Mouse (Mus musculus): Measurements from ENCODE around the gene Sdhb. TPM values are rescaled to one million over a fixed set of nuclear protein-coding genes. Genes with fewer than 3 reads are reported as not detected.

Sdhb gene
- polyA plus RNA-seq, 1 experiment from 2014 or later, result 448 TPM

DNA sequence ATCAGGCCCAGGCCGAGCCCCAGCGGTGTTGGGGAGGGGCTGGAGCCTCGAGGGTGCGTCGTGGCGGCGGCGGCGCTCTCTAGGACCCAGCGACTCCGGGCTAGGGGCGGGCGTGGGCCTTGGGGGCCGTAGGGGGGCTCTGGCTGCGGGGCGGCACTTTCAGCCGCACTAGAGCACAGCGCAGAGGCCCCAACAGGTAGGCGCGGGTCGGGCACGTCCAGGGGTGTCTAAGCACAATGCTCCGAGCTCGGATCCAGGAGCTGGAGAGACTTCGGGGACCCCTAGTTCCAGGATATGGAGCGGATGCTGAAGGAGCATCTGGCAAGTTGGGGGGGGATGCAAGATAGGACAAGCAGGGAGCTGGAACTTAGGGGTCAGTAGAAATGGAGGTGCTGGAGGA is 49.5 kb downstream of the Sdhb start:
- Histone ChIP-seq H3K4me2 (peak overlapping the region; percentile 74), H3K4me3 (replicated peaks) (peak overlapping the region; percentile 61), H3K36me3 (peaks cover 52% of the 10 kb centered on the region), H3K4me1 (peaks cover 28% of the 10 kb centered on the region), H3K27me3 (no peaks in the 10 kb centered on the region), H3K9ac (peak overlapping the region; percentile 66), H3K9me3 (replicated peaks) (no peaks in the 10 kb centered on the region), H3K27ac (peak overlapping the region; percentile 86)
- peak; percentile 70 for ATAC-seq (replicated peaks; ENCODE audit: low FRiP score)
- 0% methylated on average over 25 of the region's 26 CpGs for WGBS

DNA sequence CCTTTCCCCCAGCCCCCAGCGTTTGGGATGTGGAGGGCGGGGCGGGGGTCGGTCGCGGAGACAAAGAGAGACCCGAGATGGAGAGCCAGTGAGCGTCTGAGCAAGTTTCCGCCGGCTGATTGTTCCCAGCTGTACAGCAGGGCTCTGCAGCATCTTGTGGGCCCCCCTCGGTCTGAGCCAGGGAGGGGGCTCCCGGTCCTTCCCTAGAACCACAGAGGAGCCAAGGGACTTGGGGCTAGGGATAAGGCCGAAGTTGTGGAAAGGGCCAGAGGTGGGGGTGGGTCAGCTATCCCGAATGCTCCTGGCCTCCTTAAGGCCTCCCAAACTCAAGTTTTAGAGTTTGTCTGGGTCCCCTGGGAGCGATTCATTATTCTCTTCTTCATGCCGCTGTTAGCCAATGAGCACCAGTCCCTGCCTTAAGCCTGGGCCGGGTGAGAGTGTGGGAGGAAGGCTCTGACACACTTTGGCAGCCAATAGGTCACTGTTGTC is 50.0 kb downstream of the Sdhb start:
- Histone ChIP-seq H3K9me3 (replicated peaks) (no peaks in the 10 kb centered on the region), H3K4me1 (peaks cover 28% of the 10 kb centered on the region), H3K27me3 (no peaks in the 10 kb centered on the region), H3K9ac (peak overlapping the region; percentile 66), H3K4me2 (peak overlapping the region; percentile 74), H3K36me3 (peaks cover 52% of the 10 kb centered on the region), H3K4me3 (replicated peaks) (peak overlapping the region; percentile 61), H3K27ac (peak overlapping the region; percentile 86)
- ATAC-seq (replicated peaks; ENCODE audit: low FRiP score), result peak; percentile 52
- WGBS, result under 1% methylated on average over 17 of the region's 17 CpGs

DNA sequence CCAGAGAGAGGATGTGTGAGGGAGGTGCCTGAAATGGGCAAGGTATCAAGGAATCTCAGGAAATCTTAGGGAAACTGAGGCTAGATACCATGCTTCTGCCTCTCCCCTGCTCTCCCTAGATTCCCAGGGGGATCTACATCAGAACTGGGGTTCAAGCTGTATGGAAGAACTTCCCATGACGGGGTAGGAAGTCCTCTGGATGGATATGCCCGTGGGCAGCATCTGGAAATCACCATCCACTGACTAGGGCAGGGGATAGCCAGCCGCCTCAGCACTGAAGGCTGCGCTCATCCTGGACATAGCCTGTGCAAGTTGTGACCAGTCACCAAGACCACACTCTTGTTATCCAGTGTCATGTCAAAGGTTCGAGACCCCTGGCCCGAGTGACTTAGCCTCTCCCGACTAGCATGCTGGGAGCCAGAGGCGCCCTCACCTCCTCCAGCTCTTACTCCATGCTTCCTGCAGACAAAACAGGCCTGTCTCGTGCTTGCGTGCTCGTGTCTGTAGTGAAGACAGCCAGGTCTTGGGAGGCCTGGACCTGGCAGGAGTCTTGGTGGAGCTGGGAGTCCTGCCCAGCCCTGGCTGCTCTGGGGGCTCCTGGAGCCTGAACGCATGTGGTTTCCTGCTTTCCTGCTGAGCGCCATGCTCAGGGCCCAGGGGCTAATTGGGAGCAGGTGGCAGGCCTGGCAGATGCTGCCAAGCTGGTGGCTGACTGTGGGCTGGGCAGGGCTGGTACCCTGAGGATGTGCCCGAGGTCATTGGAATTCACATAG is 50.7 kb downstream of the Sdhb start:
- Histone ChIP-seq H3K9ac (peak overlapping the region; percentile 66), H3K27me3 (no peaks in the 10 kb centered on the region), H3K4me3 (replicated peaks) (peak overlapping the region; percentile 61), H3K9me3 (replicated peaks) (no peaks in the 10 kb centered on the region), H3K4me2 (peak overlapping the region; percentile 74), H3K27ac (peak overlapping the region; percentile 86), H3K36me3 (peaks cover 52% of the 10 kb centered on the region), H3K4me1 (peaks cover 36% of the 10 kb centered on the region)
- 40% methylated on average over 14 of the region's 14 CpGs for WGBS
- ATAC-seq (replicated peaks; ENCODE audit: low FRiP score), result no peak

DNA sequence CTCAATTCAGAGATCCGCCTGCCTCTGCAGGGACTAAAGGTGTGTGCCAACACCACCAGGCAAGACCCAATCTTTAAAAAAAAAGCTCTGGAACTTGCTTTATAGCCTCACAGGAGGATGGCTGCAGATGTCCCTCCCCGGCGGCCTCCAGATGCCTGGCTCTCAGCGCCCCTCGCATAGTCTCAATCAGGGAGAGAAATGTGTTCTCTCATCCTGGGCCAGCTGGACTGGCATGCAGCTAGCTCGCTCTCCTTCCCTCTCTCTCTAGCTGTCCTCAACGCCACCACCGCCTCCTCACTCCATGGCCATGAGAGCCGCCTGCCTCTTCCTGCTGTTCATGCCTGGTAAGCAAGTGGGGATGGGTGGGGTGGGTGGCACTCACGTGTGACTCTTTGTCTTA is 51.6 kb downstream of the Sdhb start:
- H3K4me3 ChIP-seq (replicated peaks), result no peak overlapping the region
- peak overlapping the region; percentile 22; the same call in 1 of the 2 replicates for H3K9ac ChIP-seq
- 80% methylated on average over 10 of the region's 10 CpGs for WGBS
- peaks cover 43% of the 10 kb centered on the region for H3K4me1 ChIP-seq
- no peaks in the 10 kb centered on the region for H3K9me3 ChIP-seq (replicated peaks)
- H3K4me2 ChIP-seq, result peak overlapping the region; percentile 74
- H3K36me3 ChIP-seq, result peaks cover 54% of the 10 kb centered on the region
- ATAC-seq (replicated peaks; ENCODE audit: low FRiP score), result no peak
- H3K27ac ChIP-seq, result no peak overlapping the region
- H3K27me3 ChIP-seq, result no peaks in the 10 kb centered on the region

DNA sequence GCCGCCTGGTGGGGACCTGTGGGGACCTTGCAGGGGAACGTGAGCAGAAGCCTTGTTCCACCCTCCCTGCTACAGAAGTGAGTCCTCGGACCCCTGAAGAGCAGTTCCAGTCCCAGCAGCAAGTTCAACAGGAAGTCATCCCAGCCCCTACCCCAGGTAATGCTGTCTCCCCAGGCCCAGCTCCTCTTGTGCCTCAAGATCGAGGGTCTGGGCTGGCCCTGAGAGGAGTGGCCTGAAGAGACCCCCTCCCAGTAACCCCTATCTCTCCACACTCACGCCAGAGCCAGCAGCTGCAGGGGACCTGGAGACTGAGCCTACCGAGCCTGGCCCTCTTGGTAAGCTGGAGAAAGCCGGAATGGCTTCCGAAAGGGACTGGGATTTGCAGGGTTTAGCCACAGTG is 53.1 kb downstream of the Sdhb start:
- Histone ChIP-seq H3K9ac (no peak overlapping the region), H3K4me1 (peaks cover 49% of the 10 kb centered on the region), H3K36me3 (peaks cover 63% of the 10 kb centered on the region), H3K9me3 (replicated peaks) (no peaks in the 10 kb centered on the region), H3K4me3 (replicated peaks) (no peak overlapping the region), H3K27ac (no peak overlapping the region), H3K4me2 (no peak overlapping the region), H3K27me3 (no peaks in the 10 kb centered on the region)
- no peak for ATAC-seq (replicated peaks; ENCODE audit: low FRiP score)
- WGBS, result 80% methylated on average over 8 of the region's 8 CpGs

DNA sequence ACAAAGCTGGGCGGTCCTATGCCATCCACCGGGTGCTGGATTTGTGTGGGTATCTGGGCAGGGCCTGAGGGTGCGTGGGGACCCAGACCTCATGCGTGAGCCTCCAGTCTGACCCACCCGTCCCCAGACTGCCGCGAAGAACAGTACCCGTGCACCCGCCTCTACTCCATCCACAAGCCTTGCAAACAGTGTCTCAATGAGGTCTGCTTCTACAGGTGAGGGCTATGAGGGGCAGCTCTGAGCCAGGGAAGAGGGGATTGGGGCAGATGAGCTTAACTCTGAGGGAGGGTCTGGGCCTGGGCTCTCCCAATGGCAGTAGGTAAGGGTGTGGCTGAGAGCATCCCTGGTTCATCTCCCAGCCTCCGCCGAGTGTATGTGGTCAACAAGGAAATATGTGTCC is 53.9 kb downstream of the Sdhb start:
- no peak for ATAC-seq (replicated peaks; ENCODE audit: low FRiP score)
- WGBS, result 93% methylated on average over 11 of the region's 11 CpGs
- H3K27me3 ChIP-seq, result no peaks in the 10 kb centered on the region
- no peak overlapping the region for H3K4me3 ChIP-seq (replicated peaks)
- H3K9me3 ChIP-seq (replicated peaks), result no peaks in the 10 kb centered on the region
- no peak overlapping the region for H3K9ac ChIP-seq
- H3K4me2 ChIP-seq, result no peak overlapping the region
- H3K27ac ChIP-seq, result no peak overlapping the region
- peaks cover 51% of the 10 kb centered on the region for H3K4me1 ChIP-seq
- H3K36me3 ChIP-seq, result peaks cover 70% of the 10 kb centered on the region

DNA sequence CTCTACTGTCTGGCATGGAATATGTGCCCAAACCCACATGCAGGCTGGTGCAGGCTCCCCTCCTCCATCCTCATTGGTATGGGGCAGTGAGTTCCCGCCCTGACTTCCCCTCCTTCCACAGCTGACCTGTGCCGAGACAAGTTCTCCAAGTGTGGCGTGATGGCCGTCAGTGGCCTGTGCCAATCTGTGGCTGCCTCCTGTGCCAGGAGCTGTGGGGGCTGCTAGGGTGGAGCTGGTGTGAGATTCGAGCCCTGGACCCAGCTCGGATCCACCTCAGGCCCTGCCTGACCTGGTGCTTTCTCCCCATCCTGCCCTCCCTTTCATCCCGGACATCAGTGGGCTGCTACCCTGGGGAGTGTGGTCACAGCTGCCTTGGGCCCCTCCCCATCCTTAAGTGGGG is 54.4 kb downstream of the Sdhb start:
- H3K4me2 ChIP-seq, result no peak overlapping the region
- ATAC-seq (replicated peaks; ENCODE audit: low FRiP score), result no peak
- no peaks in the 10 kb centered on the region for H3K27me3 ChIP-seq
- H3K9me3 ChIP-seq (replicated peaks), result no peaks in the 10 kb centered on the region
- no peak overlapping the region for H3K4me3 ChIP-seq (replicated peaks)
- H3K9ac ChIP-seq, result no peak overlapping the region
- H3K36me3 ChIP-seq, result peaks cover 75% of the 10 kb centered on the region
- peaks cover 51% of the 10 kb centered on the region for H3K4me1 ChIP-seq
- 68% methylated on average over 7 of the region's 7 CpGs for WGBS
- H3K27ac ChIP-seq, result 0 out of 2 replicates have a peak overlapping the region, but pooled peaks have one; percentile 6

DNA sequence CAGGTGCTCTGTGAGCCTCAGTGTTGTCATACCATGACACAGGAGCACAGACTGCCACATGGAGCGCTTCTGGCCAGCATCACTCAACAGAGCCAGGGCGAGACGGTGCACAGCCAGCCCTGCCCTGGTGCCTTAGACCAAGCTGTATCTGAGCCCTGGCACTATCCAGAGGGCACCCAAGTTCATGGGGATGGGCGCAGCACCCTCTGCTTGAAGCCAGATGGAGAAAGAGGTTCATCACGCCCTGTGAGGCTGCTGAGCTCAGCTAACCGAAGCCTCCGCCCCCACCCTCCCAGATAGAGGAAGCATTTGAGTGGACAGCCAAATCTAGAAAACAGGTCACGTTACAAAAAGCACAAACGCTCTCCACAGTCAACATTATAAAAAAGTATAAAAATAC is 55.3 kb downstream of the Sdhb start:
- Histone ChIP-seq H3K9ac (no peak overlapping the region), H3K4me1 (peaks cover 54% of the 10 kb centered on the region), H3K4me2 (no peak overlapping the region), H3K27me3 (no peaks in the 10 kb centered on the region), H3K27ac (peak overlapping the region; percentile 45; the same call in 1 of the 2 replicates), H3K36me3 (peaks cover 75% of the 10 kb centered on the region), H3K9me3 (replicated peaks) (no peaks in the 10 kb centered on the region), H3K4me3 (replicated peaks) (no peak overlapping the region)
- no peak for ATAC-seq (replicated peaks; ENCODE audit: low FRiP score)
- 59% methylated on average over 9 of the region's 9 CpGs for WGBS

DNA sequence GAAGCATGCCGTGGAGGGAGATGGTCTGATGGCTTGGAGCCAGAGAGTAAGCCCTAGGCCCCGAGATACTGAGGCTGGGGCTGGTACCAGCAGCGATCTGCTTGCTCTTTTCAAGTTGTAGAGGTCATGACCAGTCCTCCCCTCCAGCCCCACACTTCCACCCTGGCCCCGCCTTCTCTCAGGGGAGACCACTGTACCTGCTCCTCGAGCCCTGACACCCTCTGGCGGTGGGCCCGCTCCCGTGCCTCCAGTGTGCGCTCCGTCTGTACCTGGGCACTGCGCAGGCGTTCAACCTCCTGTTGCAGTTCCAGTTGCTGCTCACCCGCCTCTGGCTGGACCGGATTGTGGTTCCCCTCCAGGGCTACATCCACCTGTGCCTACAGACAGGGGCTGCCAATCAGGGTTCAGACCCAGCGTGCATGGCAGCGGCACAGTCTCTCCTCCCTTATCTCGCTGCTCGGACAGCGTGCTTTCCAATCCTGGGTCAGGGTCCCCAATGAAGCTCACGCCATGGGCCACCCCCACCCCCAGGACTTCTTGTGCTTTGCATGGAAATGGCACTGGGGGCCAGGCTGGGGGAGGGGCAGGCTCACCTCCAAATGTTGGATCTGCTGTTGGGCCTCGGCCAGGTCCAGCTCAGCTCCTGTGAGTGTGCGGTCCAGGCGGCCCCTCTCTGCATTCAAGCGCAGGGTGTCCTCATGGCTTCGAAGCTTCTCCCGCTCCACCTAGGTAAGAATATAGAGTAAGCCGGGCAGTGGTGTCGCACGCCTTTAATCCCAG is 56.8 kb downstream of the Sdhb start:
- H3K27me3 ChIP-seq, result no peaks in the 10 kb centered on the region
- ATAC-seq (replicated peaks; ENCODE audit: low FRiP score), result no peak
- H3K9me3 ChIP-seq (replicated peaks), result no peaks in the 10 kb centered on the region
- H3K27ac ChIP-seq, result 0 out of 2 replicates have a peak overlapping the region, but pooled peaks have one; percentile 18
- H3K36me3 ChIP-seq, result peaks cover 77% of the 10 kb centered on the region
- H3K4me3 ChIP-seq (replicated peaks), result no peak overlapping the region
- no peak overlapping the region for H3K9ac ChIP-seq
- H3K4me2 ChIP-seq, result no peak overlapping the region
- peaks cover 48% of the 10 kb centered on the region for H3K4me1 ChIP-seq
- WGBS, result 73% methylated on average over 29 of the region's 29 CpGs

DNA sequence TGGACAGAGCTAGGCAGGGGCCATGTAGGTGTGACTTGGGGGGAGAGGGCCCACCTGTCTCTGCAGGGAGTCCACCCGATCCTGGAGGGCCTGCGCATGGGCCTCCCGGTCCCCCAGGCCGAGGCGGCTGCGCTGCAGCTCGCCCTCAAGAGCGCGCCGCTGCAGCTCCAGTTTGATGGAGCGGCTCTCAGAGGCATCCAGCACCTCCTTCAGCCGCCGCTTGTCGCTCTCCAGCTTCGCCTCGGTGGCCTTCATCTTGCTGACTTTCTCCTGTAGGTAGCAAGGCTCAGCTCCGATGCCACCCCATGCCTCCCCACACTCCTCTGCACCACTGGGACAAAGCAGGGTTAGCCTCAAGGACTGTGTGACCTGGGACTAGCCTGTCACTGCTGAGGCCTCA is 59.2 kb downstream of the Sdhb start:
- Histone ChIP-seq H3K4me1 (peaks cover 53% of the 10 kb centered on the region), H3K27ac (peak overlapping the region; percentile 85), H3K4me2 (no peak overlapping the region), H3K36me3 (peaks cover 77% of the 10 kb centered on the region), H3K9ac (no peak overlapping the region), H3K9me3 (replicated peaks) (no peaks in the 10 kb centered on the region), H3K27me3 (no peaks in the 10 kb centered on the region), H3K4me3 (replicated peaks) (no peak overlapping the region)
- 85% methylated on average over 17 of the region's 17 CpGs for WGBS
- ATAC-seq (replicated peaks; ENCODE audit: low FRiP score), result no peak

DNA sequence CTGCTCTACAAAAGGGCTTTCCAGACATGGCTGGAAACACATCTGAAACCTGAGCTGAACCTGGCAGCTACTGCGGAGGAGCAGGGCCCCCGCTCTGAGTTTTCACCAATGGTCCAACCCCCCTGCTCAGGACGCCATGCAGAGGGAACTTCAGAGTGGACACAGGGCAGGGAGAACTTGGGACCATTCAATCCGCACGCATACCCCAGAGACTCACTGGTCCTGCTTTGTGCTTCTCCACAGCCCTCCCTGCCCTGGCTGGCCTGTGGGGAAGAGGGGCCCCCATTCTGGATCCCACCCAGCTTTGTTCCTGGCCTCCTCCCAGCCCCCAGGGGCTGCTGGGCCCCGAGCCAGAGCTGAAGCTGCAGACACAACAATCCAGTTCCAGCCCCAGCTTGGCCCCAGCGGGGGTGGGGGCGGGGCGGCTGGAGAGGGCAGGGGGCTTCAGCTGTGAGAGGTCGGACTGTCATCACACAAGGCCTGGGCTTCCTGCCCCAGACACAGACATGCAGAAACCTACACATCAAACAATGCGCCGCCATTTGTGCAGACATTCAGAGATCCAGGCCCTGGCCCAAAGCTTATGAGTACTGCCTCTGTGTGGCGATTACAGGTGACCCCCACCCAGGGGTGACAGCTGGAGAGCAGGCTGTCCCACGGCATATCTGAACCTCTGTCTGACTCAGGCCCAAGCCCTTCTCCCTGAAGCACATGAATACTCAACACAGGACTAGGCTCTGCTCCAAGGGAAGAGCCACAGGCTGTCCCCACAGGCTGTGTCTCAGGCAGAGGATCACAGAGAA is 60.0 kb downstream of the Sdhb start:
- Histone ChIP-seq H3K4me1 (peaks cover 53% of the 10 kb centered on the region), H3K9ac (0 out of 2 replicates have a peak overlapping the region, but pooled peaks have one; percentile 12), H3K27me3 (no peaks in the 10 kb centered on the region), H3K4me3 (replicated peaks) (no peak overlapping the region), H3K27ac (peak overlapping the region; percentile 85), H3K4me2 (peak overlapping the region; percentile 21; the same call in 1 of the 2 replicates), H3K36me3 (peaks cover 77% of the 10 kb centered on the region), H3K9me3 (replicated peaks) (no peaks in the 10 kb centered on the region)
- ATAC-seq (replicated peaks; ENCODE audit: low FRiP score), result peak; percentile 71
- WGBS, result 20% methylated on average over 14 of the region's 14 CpGs
